Mouse (Mus musculus) spleen, adult 2 months (tissue): ENCODE measurements around the gene Olfr767. TPM values are rescaled to one million over a fixed set of nuclear protein-coding genes. Genes with fewer than 3 reads are reported as not detected.

Experiments
- DNase-seq, 2 experiments: peaks; one replicate each; pipeline versions ENCODE4 v3.0.0 to v3.0.0-alpha.2; 2012 to 2021; ENCODE audit warnings: low spot score in 2 of 2, low read depth in 1 of 2
- H3K27ac ChIP-seq: fragments of 200-500 bp; 2 replicates; pipeline ENCODE4 v1.5.1; 2012; ENCODE audit warnings: low read length, inconsistent platforms; ENCODE audit not compliant: insufficient read depth
- H3K27me3 ChIP-seq: fragments of 200-500 bp; 2 replicates; pipeline ENCODE4 v1.6.1; 2012; ENCODE audit warnings: mild to moderate bottlenecking, moderate library complexity, low read length, inconsistent platforms; ENCODE audit not compliant: control insufficient read depth, insufficient read depth
- H3K36me3 ChIP-seq: fragments of 200-500 bp; 2 replicates; pipeline ENCODE4 v1.6.1; 2012; ENCODE audit warnings: mild to moderate bottlenecking, low read length, inconsistent platforms; ENCODE audit not compliant: control insufficient read depth, insufficient read depth
- H3K4me1 ChIP-seq: fragments of 200-500 bp; 2 replicates; pipeline ENCODE4 v1.6.1; 2011; ENCODE audit warnings: inconsistent platforms; ENCODE audit not compliant: control insufficient read depth, insufficient read depth, insufficient read length
- H3K4me3 ChIP-seq: fragments of 200-500 bp; 2 replicates; pipeline ENCODE4 v1.5.1; 2011; ENCODE audit warnings: mild to moderate bottlenecking, inconsistent platforms; ENCODE audit not compliant: insufficient read depth, insufficient read length; ENCODE audit errors: extremely low read depth
- CTCF ChIP-seq: fragments of 200-500 bp; IDR thresholded peaks from 2 replicates; pipeline ENCODE4 v1.5.1; 2011; ENCODE audit warnings: mild to moderate bottlenecking, inconsistent platforms; ENCODE audit not compliant: insufficient read depth, insufficient read length, insufficient replicate concordance; ENCODE audit errors: extremely low read depth
- POLR2A ChIP-seq: fragments of 200-500 bp; IDR thresholded peaks from 2 replicates; pipeline ENCODE4 v1.6.1; 2011; ENCODE audit warnings: low read depth, low read length, inconsistent platforms
- WGBS: fragments of 180-500 bp; shearing (Covaris S2); methylation state at CpG from one replicate; pipeline ENCODE4 v1.1.7; 2018; 5-methylcytosine and 5-hydroxymethylcytosine counted together
- polyA plus RNA-seq: library from polyadenylated mRNA; depleted of rRNA; stranded (reverse); fragments of >200 nt; gene quantifications from 2 replicates; pipeline ENCODE4 v1.2.3, GENCODE M21; 2012; rRNA removed

Olfr767 gene
- polyA plus RNA-seq, 1 experiment = not detected

DNA sequence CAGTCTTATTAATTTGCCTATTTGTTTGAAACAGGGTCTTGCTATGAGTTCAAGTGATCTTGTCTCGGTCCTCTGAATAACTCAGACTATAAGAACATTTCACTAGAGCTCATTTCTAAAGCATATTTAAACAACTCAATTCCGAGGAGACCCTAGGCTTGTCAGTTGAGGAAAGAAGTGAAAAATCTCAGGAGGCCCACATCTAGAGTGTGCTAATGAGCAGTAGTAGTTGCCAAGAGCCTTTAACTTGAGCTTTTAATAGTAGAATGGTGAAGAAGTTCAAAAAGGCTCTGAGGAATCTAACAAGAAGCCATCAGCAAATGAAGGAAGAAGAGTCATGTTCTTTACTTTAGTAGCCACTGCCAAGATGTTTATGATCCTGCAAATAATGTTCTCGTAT lies 42.9 kb downstream of the Olfr767 start, which contains the start of gene Olfr764-ps1:
Gene Olfr764-ps1, minus strand, starts transcription at position 101 of the 400 bp plus-strand sequence.
- Histone ChIP-seq H3K4me3 (no peak within 1 kb of the TSS), H3K27me3 (no peaks in the 10 kb centered on the region), H3K4me1 (no peaks in the 10 kb centered on the region), H3K36me3 (no peaks in the 10 kb centered on the region), H3K27ac (no peak within 1 kb of the TSS)
- no peak for TF ChIP-seq CTCF
- no peak for TF ChIP-seq POLR2A
- DNase-seq = no peak
- WGBS = 76% methylated on average over 3 of the region's 3 CpGs

DNA sequence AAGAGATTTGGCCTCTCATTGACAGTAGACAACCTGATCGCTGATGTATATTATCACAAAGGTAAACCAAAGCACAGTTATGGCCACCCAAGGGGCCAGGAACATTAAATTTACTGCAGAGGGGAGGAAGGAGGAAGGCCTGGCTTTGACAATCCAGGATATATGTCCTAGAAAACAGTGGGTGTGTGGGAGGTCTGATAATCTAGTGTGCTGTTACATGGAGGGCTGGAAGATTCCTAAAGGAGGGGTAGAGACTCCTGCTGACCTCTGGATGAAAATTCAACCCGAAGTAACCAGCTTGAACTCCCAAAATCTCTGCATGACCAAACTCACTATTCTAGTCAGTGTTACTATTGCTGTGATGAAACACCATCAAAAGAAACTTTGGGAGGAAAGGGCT lies 54.4 kb downstream of the Olfr767 start:
- Histone ChIP-seq H3K27ac (no peak overlapping the region), H3K4me1 (no peaks in the 10 kb centered on the region), H3K27me3 (no peaks in the 10 kb centered on the region), H3K4me3 (no peak overlapping the region), H3K36me3 (no peaks in the 10 kb centered on the region)
- DNase-seq = no peak
- WGBS = 82% methylated on average over 2 of the region's 2 CpGs
- TF ChIP-seq CTCF = no peak
- TF ChIP-seq POLR2A = no peak

DNA sequence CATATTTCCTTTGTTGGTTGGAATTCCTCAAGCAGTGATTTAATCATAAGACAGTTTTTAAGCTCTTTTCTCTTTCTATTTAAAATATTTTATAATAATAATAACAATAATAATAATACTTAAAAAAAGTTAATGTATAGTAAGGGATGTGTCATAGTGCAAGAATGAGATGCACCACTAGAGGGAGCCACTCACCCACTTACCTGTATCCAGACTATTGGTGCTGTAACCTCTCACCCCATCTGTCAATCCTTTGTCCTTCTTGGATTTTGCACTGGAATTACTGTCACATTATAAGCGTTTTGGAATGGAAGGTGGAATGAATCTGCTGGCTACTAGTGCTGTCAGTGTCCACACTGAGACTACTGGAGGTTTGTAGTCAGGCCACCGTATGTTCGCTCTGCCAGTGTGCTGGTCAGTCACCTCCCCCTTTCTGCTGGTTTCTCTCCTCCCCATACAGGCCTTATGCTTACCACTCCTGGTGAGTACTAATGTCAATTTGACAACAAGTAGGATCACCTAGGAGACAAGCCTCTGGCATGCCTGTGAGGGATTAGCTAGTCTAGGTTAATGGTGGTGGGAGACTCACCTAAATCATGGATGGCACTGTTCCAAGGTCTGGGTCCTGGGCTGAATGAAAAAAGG lies 56.6 kb downstream of the Olfr767 start:
- DNase-seq = no peak
- Histone ChIP-seq H3K36me3 (no peaks in the 10 kb centered on the region), H3K27me3 (no peaks in the 10 kb centered on the region), H3K4me1 (no peaks in the 10 kb centered on the region), H3K4me3 (no peak overlapping the region), H3K27ac (no peak overlapping the region)
- TF ChIP-seq POLR2A (no peak), CTCF (0 out of 2 replicates have a peak, but pooled peaks have one; percentile 5)
- 60% methylated on average over 3 of the region's 3 CpGs for WGBS

Other genes starting within 250 kb of the Olfr767 start
- gene Gdf11, start 191.2 kb downstream of the Olfr767 start, polyA plus RNA-seq = 5.8 and 6.0 TPM in 2 replicates
- 25.8 and 35.7 TPM in 2 replicates for gene Cd63, start 181.9 kb downstream of the Olfr767 start, polyA plus RNA-seq
- 15.1 and 15.8 TPM in 2 replicates for gene Rdh5, start 160.0 kb downstream of the Olfr767 start, polyA plus RNA-seq
- 113 and 138 TPM in 2 replicates for gene Bloc1s1, start 158.9 kb downstream of the Olfr767 start, polyA plus RNA-seq
- 5.8 and 6.5 TPM in 2 replicates for gene Itga7, start 149.1 kb downstream of the Olfr767 start, polyA plus RNA-seq
- 0.07 TPM in 1 of 2 replicates, not detected in the other for gene Mettl7b, start 121.9 kb downstream of the Olfr767 start, polyA plus RNA-seq
- gene Olfr9, start 93.5 kb downstream of the Olfr767 start, polyA plus RNA-seq = not detected in 2 replicates
- not detected in 2 replicates for gene Olfr763, start 72.1 kb downstream of the Olfr767 start, polyA plus RNA-seq
- not detected in 2 replicates for gene Olfr764-ps1, start 43.0 kb downstream of the Olfr767 start, polyA plus RNA-seq
- not detected in 2 replicates for gene Olfr765, start 32.9 kb downstream of the Olfr767 start, polyA plus RNA-seq
- not detected in 2 replicates for gene Olfr766-ps1, start 13.9 kb downstream of the Olfr767 start, polyA plus RNA-seq
- not detected in 2 replicates for gene Olfr768, start 16.5 kb upstream of the Olfr767 start, polyA plus RNA-seq
- not detected in 2 replicates for gene Olfr769, start 35.0 kb upstream of the Olfr767 start, polyA plus RNA-seq
- not detected in 2 replicates for gene Olfr770, start 56.1 kb upstream of the Olfr767 start, polyA plus RNA-seq
- gene Olfr771, start 81.8 kb upstream of the Olfr767 start, polyA plus RNA-seq = not detected in 2 replicates
- gene Olfr772, start 95.0 kb upstream of the Olfr767 start, polyA plus RNA-seq = not detected in 2 replicates
- not detected in 2 replicates for gene Olfr773, start 104.5 kb upstream of the Olfr767 start, polyA plus RNA-seq
- not detected in 2 replicates for gene Olfr774, start 153.3 kb upstream of the Olfr767 start, polyA plus RNA-seq
- gene Olfr775, start 165.5 kb upstream of the Olfr767 start, polyA plus RNA-seq = not detected in 2 replicates
- gene Olfr776, start 176.2 kb upstream of the Olfr767 start, polyA plus RNA-seq = not detected in 2 replicates
- not detected in 2 replicates for gene Olfr777, start 188.6 kb upstream of the Olfr767 start, polyA plus RNA-seq
- gene Olfr780, start 235.2 kb upstream of the Olfr767 start, polyA plus RNA-seq = not detected in 2 replicates
- not detected in 2 replicates for gene Olfr781, start 245.9 kb upstream of the Olfr767 start, polyA plus RNA-seq